Mouse (Mus musculus): ENCODE measurements around the gene Gng2. TPM values are rescaled to one million over a fixed set of nuclear protein-coding genes. Genes with fewer than 3 reads are reported as not detected.

The Gng2 gene
- polyA plus RNA-seq (2012; fragmentation: generic; extraction: Trizol): under 1 TPM in 1 of 2 experiments, not detected in 1; 0.13 TPM

GRCm38 (mm10) chr14:19977271-19978024 is at the start of gene Gng2:
TSS of gene Gng2 (minus strand) at chr14:19977627.

GRCm38 (mm10) chr14:19823321-19824142 is 153.9 kb downstream of the Gng2 start, which contains the start of gene Rtraf:
TSS of gene Rtraf (minus strand) at chr14:19823824.

Other genes starting within 250 kb of the Gng2 start
- 100 to 1,000 TPM in 1 of 2 experiments, under 1 TPM in 1; 0.59 to 200 TPM for gene Nid2, start 226.4 kb downstream of the Gng2 start, polyA plus RNA-seq (2012; fragmentation: generic; extraction: Trizol)
- gene Rtraf, start 153.8 kb downstream of the Gng2 start, polyA plus RNA-seq (2012; fragmentation: generic; extraction: Trizol): 100 to 1,000 TPM in 1 of 2 experiments, 10 to 100 TPM in 1; 42.5 to 155 TPM
- gene Saysd1, start 160.9 kb upstream of the Gng2 start, polyA plus RNA-seq (2012; fragmentation: generic; extraction: Trizol): 1 to 10 TPM; 3.0 to 3.4 TPM
- gene Kcnk5, start 204.2 kb upstream of the Gng2 start, polyA plus RNA-seq (2012; fragmentation: generic; extraction: Trizol): not detected

Data from C3H10T1/2 (cell line).